Mouse (Mus musculus): ENCODE measurements around the gene Oxa1l. TPM values are rescaled to one million over a fixed set of nuclear protein-coding genes. Genes with fewer than 3 reads are reported as not detected.
A peak's percentile ranks its signal among the peaks of the same experiment; 100 is the strongest.

Gene Oxa1l
- total and polyA plus RNA-seq, 3 experiments: 95.8 to 461 (median 109) TPM

- no peak for DNase-seq
Measured at GRCm38 (mm10) chr14:54409980-54410810, 49.6 kb downstream of the Oxa1l start.

GRCm38 (mm10) chr14:54412000-54412576 is 51.5 kb downstream of the Oxa1l start:
- no peak for DNase-seq

GRCm38 (mm10) chr14:54412629-54413170 is 52.1 kb downstream of the Oxa1l start:
- peak; percentile 65 for DNase-seq

GRCm38 (mm10) chr14:54413877-54414700 is 53.5 kb downstream of the Oxa1l start:
- DNase-seq: no peak

- DNase-seq: no peak
Measured at GRCm38 (mm10) chr14:54415241-54416020, 54.8 kb downstream of the Oxa1l start.

- no peak for DNase-seq
Measured at GRCm38 (mm10) chr14:54416229-54416775, 55.7 kb downstream of the Oxa1l start.

- no peak for DNase-seq
Measured at GRCm38 (mm10) chr14:54416830-54417229, 56.2 kb downstream of the Oxa1l start.

GRCm38 (mm10) chr14:54417623-54418081 is 57.0 kb downstream of the Oxa1l start, which contains the start of gene Slc7a7:
Slc7a7 (minus strand) TSS chr14:54417780.
- no peak for DNase-seq

Other genes starting within 250 kb of the Oxa1l start
- 100 to 1,000 TPM; 385 to 398 TPM for gene Dad1, start 106.7 kb upstream of the Oxa1l start, total RNA-seq (2021)
- gene Dad1, start 106.7 kb upstream of the Oxa1l start, polyA plus RNA-seq (2012; rRNA removed): 1,369 and 1,819 TPM in 2 replicates
- 100 to 1,000 TPM; 490 to 694 TPM for gene Abhd4, start 106.6 kb upstream of the Oxa1l start, total RNA-seq (2021)
- gene Abhd4, start 106.6 kb upstream of the Oxa1l start, polyA plus RNA-seq (2012; rRNA removed): 397 and 541 TPM in 2 replicates
- not detected for gene Olfr49, start 75.9 kb upstream of the Oxa1l start, total RNA-seq (2021)
- 0.01 TPM in 1 of 2 replicates, not detected in the other for gene Olfr49, start 75.9 kb upstream of the Oxa1l start, polyA plus RNA-seq (2012; rRNA removed)
- gene Slc7a7, start 56.9 kb downstream of the Oxa1l start, total RNA-seq (2021): 1 to 10 TPM; 2.8 to 3.9 TPM
- gene Slc7a7, start 56.9 kb downstream of the Oxa1l start, polyA plus RNA-seq (2012; rRNA removed): 3.7 and 4.2 TPM in 2 replicates
- gene Mrpl52, start 66.1 kb downstream of the Oxa1l start, total RNA-seq (2021): 100 to 1,000 TPM; 162 to 202 TPM
- gene Mrpl52, start 66.1 kb downstream of the Oxa1l start, polyA plus RNA-seq (2012; rRNA removed): 2,091 and 3,081 TPM in 2 replicates
- gene Mmp14, start 70.8 kb downstream of the Oxa1l start, total RNA-seq (2021): 10 to 100 TPM; 36.2 to 39.9 TPM
- gene Mmp14, start 70.8 kb downstream of the Oxa1l start, polyA plus RNA-seq (2012; rRNA removed): 173 and 192 TPM in 2 replicates
- 100 to 1,000 TPM; 116 to 139 TPM for gene Lrp10, start 103.3 kb downstream of the Oxa1l start, total RNA-seq (2021)
- gene Lrp10, start 103.3 kb downstream of the Oxa1l start, polyA plus RNA-seq (2012; rRNA removed): 262 and 276 TPM in 2 replicates
- gene Rem2, start 115.3 kb downstream of the Oxa1l start, total RNA-seq (2021): under 1 TPM; 0.29 to 0.45 TPM
- gene Rem2, start 115.3 kb downstream of the Oxa1l start, polyA plus RNA-seq (2012; rRNA removed): 0.40 and 0.49 TPM in 2 replicates
- 10 to 100 TPM; 45.2 to 47.4 TPM for gene Prmt5, start 156.7 kb downstream of the Oxa1l start, total RNA-seq (2021)
- 39.1 and 44.3 TPM in 2 replicates for gene Prmt5, start 156.7 kb downstream of the Oxa1l start, polyA plus RNA-seq (2012; rRNA removed)
- gene Haus4, start 193.8 kb downstream of the Oxa1l start, total RNA-seq (2021): 10 to 100 TPM; 13.9 to 26.6 TPM
- gene Haus4, start 193.8 kb downstream of the Oxa1l start, polyA plus RNA-seq (2012; rRNA removed): 20.4 and 21.0 TPM in 2 replicates
- gene Ajuba, start 216.7 kb downstream of the Oxa1l start, total RNA-seq (2021): 10 to 100 TPM; 14.4 to 30.3 TPM
- gene Ajuba, start 216.7 kb downstream of the Oxa1l start, polyA plus RNA-seq (2012; rRNA removed): 47.0 and 56.9 TPM in 2 replicates
- gene 4931414P19Rik, start 245.2 kb downstream of the Oxa1l start, total RNA-seq (2021): 1 to 10 TPM; 2.9 to 8.2 TPM
- 7.4 and 9.6 TPM in 2 replicates for gene 4931414P19Rik, start 245.2 kb downstream of the Oxa1l start, polyA plus RNA-seq (2012; rRNA removed)